Mouse (Mus musculus): ENCODE results near the gene Itga9.

Itga9 gene

GRCm38 (mm10) chr9:118651939-118652338 is 45.4 kb downstream of the Itga9 start:
- DNase-seq (ENCODE audit: low read depth) = no peak

DNA sequence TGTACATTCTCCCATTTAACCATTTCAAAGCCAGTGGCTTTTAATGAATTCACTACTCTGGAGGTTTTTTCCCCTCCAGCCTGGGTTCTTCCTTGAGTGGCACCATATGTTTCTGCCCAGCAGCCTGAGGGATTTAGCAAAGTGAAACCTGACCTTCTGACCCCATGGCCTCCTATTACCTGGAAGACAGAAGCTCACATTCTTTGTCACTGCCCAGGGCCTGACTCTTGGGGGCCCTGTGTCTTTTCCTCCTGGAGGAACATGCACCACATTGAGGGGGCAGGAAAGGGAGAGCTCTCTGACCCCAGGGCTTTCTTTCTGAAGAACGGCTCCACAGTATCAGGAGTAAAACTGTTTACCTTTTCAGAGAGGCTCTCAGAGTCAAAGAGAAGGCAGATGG is 46.9 kb downstream of the Itga9 start:
- DNase-seq (ENCODE audit: low read depth) = no peak

DNA sequence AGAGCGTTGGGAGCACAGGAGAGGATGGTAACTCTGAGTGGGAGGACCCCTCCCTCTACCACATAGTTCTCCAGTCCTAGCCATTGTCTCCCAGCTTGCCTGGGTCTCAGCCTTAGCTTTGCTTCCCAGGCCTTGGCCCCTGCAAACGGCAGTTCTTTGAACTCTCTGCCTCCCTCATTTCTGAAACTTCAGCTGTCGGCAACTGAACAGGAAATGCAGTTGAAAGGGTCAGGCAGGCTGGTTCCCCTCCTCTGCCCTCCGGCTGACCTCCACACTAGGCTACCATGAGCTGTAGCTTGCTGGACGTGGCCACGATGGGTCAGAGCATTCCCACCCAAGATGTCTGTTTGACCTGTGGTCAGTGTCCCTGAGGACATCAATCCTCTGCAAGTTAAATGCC is 48.5 kb downstream of the Itga9 start:
- no peak for DNase-seq (ENCODE audit: low read depth)

GRCm38 (mm10) chr9:118655726-118656125 is 49.2 kb downstream of the Itga9 start:
- no peak for DNase-seq (ENCODE audit: low read depth)

DNA sequence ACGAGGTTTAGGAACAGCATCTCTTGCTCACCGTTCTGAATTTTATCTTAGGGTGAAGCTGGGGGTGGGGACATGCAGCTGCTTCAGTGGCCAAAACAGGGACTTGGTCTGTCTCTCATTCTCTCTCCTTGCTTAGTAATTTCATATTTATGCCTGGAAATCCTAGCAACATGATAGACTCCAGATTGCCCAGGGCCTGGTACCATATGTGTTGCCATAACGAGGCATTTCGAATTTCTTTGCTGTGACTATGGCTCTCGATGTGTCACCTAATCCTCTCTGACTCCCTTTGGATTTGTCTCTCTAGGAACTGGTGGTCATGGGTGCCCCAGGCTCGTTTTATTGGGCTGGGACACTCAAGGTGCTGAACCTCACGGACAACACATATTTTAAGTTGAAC is 51.7 kb downstream of the Itga9 start:
- DNase-seq (ENCODE audit: low read depth) = no peak

GRCm38 (mm10) chr9:118659809-118660208 is 53.3 kb downstream of the Itga9 start:
- no peak for DNase-seq (ENCODE audit: low read depth)

DNA sequence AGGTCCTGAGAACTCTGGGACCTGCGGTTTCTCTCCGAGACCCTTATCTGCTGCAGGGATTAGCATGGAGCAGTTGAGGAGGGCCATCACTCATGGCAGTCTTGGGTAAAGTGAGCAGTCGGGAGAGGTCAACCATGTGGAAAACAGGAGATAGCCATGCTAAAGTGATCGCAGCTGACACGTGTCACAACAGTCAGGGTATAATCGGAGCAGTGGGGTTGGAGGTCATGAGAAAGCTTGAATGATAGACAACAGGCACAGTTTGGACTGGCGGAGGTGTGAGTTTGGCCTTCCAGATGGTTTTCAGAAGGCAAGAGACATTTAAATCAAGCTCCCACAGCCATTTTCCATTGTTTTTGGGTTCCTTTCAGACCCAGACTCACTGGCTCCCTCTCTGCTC is 53.8 kb downstream of the Itga9 start:
- DNase-seq (ENCODE audit: low read depth) = no peak

DNA sequence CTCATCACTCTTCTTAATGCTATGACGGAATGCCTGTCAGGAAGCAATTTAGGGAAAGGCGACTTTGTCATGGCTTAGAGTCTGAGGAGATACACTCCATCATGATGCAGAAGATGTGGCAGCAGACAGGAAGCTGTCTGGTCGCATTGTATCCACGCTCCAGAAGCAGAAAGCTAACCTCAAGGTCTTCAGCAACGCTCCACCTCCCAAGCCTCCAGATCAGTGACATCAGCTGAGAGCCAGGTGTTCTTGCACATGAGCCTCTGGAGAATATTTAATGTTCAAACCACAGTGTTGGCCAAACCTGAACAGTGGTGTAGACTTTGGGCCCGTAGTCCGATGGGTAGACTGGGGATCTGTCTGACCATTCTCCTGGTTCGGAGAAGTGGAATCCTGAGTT is 55.5 kb downstream of the Itga9 start:
- no peak for DNase-seq (ENCODE audit: low read depth)

GRCm38 (mm10) chr9:118662476-118662875 is 56.0 kb downstream of the Itga9 start:
- no peak for DNase-seq (ENCODE audit: low read depth)

GRCm38 (mm10) chr9:118663938-118664337 is 57.4 kb downstream of the Itga9 start:
- no peak for DNase-seq (ENCODE audit: low read depth)

GRCm38 (mm10) chr9:118666069-118666468 is 59.6 kb downstream of the Itga9 start:
- DNase-seq (ENCODE audit: low read depth) = no peak

GRCm38 (mm10) chr9:118669696-118670095 is 63.2 kb downstream of the Itga9 start:
- no peak for DNase-seq (ENCODE audit: low read depth)

- peak; percentile 42 for DNase-seq (ENCODE audit: low read depth)
Observed at GRCm38 (mm10) chr9:118674277-118674676, 67.8 kb downstream of the Itga9 start.

- no peak for DNase-seq (ENCODE audit: low read depth)
Observed at GRCm38 (mm10) chr9:118674761-118675160, 68.3 kb downstream of the Itga9 start.

- DNase-seq (ENCODE audit: low read depth) = no peak
Observed at GRCm38 (mm10) chr9:118675573-118676170, 69.2 kb downstream of the Itga9 start.

DNA sequence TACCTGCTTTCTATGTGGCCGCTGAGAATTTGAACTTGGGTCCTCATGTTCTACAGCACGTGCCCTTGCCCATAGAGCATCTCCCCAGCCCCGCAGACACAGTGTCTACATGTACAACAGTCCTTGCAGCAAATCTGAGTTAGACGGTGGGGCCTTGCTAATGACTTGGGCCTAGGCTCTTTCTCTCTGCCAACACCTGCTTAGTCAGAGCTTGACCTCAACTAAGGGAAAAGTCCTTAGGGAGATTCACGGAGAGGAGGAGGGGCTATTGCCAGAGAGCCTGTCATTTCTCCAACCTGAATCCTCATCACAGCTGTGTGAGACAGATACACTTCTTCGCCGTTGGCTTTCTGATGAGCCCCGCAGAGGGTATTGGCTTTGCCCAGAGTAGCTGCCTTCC is 70.2 kb downstream of the Itga9 start:
- no peak for DNase-seq (ENCODE audit: low read depth)

GRCm38 (mm10) chr9:118677349-118677748 is 70.9 kb downstream of the Itga9 start:
- no peak for DNase-seq (ENCODE audit: low read depth)

DNA sequence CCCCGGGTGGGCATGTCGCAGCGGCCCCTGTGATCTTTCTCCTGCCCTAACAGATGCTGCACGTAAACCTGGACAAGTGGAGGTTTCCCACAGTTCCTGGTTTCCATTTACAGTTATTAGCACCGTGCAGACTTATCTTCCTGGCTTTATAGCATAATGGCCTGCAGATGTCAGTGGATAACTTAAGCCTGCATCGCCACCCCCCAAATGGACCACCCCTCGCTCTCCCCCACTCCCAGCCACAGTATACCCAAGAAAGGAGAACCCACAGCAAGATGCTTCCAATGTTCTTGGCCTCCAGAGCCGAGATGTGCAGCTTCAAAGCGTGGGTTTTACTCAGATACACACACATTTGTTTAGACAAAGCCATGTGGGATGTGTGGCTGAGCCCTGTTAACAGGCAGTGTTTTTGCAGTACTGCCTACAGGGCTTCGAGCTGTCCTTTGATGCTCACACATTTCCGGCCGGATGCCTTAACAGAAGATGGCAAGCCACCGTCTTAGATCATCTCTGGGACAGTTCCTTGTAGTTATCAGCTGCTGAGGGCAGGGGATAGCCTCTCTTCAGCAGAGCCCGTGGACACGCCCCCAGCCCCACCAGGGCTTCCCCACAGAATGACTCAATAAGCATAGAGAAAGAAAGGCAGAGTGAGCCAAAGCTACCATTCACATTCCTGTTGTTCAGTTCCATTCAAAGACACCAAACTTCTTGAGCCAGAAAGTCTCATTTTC is 71.7 kb downstream of the Itga9 start:
- peak; percentile 64 for DNase-seq (ENCODE audit: low read depth)

DNA sequence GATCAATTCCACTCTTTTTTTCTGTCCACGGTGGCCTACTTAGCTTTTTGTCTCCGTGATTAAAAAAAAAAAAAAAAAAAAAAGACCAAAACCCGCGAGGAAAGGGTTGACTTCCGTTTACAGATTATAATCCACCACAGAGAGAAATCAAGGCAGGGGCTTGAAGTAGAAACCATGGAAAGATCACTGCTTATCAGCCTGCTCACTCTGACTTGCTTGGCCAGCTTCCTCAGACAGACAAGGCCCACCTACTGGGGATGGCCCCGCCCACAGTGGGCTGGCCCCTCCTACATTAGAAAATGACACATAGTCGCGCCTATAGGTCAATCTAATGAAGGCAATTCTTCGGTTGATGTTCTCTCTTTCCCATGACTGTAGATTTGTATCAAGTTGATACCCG is 72.3 kb downstream of the Itga9 start:
- no peak for DNase-seq (ENCODE audit: low read depth)

DNA sequence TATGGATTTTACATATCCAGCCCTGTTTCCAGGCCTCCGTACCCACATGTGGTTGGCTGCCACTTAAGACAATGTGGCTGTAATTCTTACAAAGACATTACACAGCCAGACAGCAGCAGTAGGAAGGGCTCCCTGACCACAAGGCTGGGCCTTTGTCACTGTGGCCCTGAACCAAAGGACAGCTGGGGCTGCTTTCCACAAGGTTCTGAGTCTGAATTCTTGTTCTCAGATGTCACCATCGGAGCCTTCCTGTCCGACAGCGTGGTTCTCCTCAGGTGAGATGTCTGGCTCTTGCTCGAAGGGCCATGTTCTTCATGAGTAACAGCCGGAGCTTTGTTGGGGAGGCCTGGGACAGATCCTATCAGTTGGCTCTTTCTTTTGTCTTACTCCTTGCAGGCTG is 75.0 kb downstream of the Itga9 start:
- DNase-seq (ENCODE audit: low read depth) = no peak

- DNase-seq (ENCODE audit: low read depth) = no peak
Observed at GRCm38 (mm10) chr9:118682154-118682553, 75.7 kb downstream of the Itga9 start.

DNA sequence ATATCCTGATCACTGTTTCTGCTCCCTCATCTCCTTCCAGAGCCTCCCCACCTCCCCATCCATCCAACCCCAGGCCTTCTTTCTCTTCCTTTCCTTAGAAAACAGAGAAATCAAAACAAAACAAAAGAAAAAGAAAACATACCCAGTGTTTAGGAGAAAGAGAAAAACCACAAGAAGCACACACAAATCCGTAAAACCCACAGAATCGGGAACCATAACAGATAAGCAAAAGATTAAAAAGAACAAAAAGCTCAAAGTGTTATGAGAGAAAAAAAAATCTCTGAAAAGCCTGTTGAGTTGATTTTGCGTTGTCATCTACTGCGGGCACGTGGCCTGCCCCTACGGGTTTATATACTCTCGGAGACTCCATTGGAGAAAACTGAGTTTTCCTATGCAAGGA is 77.0 kb downstream of the Itga9 start:
- DNase-seq (ENCODE audit: low read depth) = no peak

DNA sequence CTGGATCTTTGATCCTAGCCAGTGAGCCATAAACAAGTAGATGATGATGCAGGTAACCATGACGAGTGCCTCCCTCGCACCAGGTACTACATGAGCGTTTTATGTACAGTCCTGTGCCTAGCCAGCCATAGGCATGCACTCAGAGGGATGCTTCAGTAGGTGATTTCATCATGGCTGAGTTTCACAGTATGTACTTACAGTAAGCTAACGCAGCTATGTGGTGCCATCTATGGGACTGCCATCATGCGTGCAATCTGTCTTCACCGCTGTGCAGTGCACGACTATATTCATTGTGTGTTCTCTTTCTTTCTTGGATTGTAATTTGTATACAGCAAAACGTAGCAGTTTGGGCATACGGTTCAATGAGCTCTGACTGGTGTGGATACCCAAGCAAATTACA is 77.9 kb downstream of the Itga9 start:
- DNase-seq (ENCODE audit: low read depth) = no peak
